Mouse (Mus musculus) telencephalon, adult 2 months (tissue): ENCODE results near the gene St3gal3.
A peak's percentile ranks its signal among the peaks of the same experiment; 100 is the strongest.

Experiments used
- DNase-seq: peaks from one replicate; pipeline ENCODE4 v3.0.0-alpha.2; 2011; ENCODE audit warnings: low read depth, low spot score

The St3gal3 gene

DNA sequence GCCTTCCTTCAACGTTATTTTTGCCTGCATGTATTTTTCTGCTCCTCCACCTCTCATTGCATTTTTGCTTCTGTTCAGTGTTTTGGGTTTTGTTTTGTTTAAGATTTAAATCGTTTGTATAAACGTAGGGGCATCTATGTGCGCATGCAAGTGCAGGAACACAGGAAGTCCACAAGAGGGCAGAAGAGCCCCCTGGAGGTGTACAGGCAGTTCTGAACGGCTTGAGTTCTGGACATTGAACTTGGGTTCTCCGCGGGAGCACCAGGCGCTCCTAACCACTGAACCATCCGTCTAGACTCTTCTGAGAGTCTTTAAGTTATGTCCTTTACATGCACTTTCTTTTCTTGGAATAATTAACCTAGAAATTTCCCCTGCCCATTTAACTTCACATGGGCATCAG, 44.8 kb downstream of the St3gal3 start:
- no peak for DNase-seq

DNA sequence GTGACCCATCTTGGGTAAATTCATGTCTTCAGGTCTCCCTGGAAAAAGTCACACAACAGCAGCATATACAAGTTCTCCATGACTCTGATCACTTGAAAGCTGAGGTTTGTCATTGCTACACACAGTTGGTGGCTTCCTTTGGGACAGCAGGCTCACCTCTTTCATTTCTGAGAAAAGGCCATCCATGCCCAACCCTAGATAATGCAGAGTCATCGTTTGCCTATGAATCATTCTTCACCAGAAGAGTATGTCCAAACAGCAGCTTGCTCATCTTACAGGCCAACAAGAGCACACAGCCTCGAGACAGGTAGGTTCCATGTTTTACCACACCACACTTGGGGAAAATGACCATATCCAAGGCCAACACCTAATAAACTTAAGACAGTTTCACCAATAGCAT, 45.9 kb downstream of the St3gal3 start:
- no peak for DNase-seq

DNA sequence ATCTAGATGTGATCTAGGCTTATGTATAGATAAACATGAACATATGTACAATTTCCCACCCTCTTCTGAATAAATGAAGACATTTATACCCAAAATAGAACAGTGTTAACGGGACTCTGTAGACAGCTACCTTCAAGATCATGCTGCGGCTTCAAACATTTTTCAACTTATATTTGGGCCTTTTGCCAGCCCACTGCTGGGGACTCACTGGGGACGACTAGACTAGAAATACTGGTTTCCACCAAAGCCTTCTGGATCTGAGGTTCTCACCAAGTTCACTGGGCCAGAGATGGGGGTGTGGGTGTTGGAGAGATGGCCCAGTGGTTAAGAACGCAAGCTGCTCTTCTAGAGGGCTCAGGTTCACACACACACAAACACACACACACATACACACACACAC, 49.7 kb downstream of the St3gal3 start:
- DNase-seq: peak; percentile 16

GRCm38 (mm10) chr4:118083217-118083951, 51.3 kb downstream of the St3gal3 start:
- peak; percentile 73 for DNase-seq

- no peak for DNase-seq
These were observed 52.9 kb downstream of the St3gal3 start for GRCm38 (mm10) chr4:118081608-118082331.

GRCm38 (mm10) chr4:118080481-118080880, 54.2 kb downstream of the St3gal3 start:
- DNase-seq: no peak

DNA sequence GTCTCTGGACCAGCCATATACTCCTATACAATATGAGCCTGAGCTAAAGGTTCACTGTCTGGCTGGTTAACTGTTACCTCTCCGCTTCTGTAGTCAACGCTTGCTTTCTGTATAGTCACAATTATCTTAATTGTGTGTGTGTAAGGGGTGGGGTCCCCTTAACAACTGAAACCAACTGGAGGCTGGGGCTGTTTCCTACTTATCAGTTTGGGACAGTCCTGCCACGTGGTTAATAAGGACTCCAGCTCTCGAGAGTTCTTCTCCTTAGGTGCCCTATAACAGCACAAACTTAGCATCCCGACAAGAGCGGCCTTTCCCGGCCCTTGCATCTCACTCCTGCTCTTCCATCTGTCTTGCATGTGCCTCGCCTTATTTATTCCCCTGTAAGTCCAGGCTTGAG, 55.5 kb downstream of the St3gal3 start:
- DNase-seq: no peak

- no peak for DNase-seq
These were observed 56.1 kb downstream of the St3gal3 start for GRCm38 (mm10) chr4:118078576-118078975.

GRCm38 (mm10) chr4:118077293-118077752, 57.4 kb downstream of the St3gal3 start:
- DNase-seq: no peak

DNA sequence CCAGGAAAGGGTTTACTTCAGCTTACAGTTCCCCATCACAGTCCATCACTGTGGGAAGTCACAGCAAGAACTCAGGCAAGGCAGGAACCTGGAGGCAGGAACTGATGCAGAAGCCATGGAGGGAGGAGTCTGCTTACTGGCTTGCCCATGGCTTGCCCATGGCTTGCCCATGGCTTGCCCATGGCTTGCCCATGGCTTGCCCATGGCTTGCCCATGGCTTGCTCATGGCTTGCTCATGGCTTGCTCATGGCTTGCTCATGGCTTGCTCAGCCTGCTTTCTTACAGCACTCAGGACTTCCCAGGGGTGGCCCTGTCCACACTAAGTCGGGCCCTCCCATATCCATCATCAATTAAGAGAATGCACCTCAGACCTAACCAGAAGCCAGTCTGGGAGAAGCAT, 58.1 kb downstream of the St3gal3 start:
- DNase-seq: no peak

DNA sequence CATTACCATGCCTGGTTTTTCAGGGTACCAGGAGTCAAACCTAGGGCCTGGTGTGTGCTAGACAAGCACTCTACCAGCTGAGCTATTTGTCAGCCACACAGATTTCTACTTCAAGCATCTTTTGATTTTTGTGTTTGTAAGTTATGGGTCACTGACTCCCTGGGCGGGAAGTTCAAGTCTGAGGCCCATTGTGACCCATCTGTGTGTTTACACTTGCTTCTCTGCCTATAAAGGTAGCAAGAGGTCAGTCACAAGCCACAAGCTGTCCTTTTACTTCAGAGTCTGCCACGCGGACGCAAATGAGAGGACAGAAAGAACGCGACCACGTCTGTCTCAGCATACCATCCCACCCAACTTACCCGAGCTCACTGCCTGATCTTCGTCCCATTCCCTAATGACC, 59.4 kb downstream of the St3gal3 start:
- no peak for DNase-seq

GRCm38 (mm10) chr4:118074236-118074635, 60.5 kb downstream of the St3gal3 start:
- DNase-seq: no peak

DNA sequence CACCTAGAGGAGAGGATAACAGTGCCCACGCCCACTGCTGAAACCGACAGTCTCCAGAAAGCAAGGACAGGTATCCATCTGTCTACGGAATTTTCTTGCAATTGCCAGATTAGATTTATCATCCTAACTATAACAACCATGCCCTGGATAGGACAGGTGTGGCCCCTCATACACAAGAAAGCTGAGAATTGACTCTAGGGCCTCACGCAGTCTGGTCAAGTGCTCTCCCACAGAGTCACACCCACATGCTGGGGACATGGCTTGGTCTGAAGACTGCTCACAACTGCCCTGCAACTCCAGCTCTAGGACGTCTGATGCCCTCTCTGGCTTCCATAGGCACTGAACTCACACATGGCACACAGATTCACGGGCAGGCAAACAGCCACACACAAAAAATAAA, 61.6 kb downstream of the St3gal3 start:
- no peak for DNase-seq

DNA sequence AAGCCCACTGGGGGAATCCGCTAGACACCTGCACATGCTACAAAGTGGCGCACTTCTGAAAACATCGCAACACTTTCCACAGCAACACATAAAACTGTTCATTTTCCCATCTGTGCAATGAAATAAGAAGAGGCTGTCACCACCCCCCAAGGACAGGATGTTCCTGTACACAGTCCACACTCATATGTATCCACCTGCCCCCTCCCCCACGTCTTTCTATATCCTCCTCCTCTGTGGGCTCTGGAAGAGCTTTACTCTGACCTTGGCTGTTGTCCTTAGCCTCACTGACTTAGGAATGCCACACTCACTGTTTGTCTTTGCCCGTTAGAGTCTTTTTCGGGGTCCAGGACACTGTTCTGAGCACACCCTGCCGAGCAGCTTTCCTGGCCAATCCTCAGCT, 62.8 kb downstream of the St3gal3 start:
- DNase-seq: no peak

- DNase-seq: no peak
These were observed 64.2 kb downstream of the St3gal3 start for GRCm38 (mm10) chr4:118070255-118071234.

DNA sequence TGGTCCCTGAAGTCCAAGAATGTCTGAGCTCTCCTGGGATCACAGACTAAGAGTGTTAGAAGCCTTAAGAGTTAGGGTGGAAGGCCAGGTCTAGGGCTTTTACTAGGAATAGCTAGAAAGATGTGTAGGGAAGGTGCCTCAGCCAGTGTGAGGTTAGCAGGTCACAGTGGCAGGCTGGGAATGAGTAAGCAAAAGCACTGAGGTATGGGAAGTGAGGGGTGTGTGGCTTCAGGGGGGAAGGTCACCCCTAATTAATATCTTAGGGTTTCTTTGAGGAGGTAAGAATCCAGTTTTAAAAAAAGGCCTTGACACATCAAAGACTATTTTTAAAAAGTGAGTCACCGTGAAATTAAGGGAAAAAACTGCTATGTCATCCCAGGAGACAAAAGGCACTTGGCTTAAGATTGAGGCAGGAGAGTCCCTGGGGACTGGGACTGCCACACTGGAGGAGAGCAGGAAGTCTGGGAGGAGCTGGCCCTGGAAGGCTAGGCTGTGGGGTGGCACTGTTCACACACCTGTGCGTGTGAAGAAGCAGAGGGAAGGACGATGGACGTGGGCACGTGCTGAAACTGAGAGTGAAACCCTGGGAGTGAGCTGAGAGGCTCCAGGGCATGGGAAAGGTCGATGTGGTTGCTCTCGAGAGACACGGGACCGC, 72.8 kb downstream of the St3gal3 start:
- DNase-seq: peak; percentile 28

GRCm38 (mm10) chr4:118060915-118061530, 73.7 kb downstream of the St3gal3 start:
- DNase-seq: no peak

DNA sequence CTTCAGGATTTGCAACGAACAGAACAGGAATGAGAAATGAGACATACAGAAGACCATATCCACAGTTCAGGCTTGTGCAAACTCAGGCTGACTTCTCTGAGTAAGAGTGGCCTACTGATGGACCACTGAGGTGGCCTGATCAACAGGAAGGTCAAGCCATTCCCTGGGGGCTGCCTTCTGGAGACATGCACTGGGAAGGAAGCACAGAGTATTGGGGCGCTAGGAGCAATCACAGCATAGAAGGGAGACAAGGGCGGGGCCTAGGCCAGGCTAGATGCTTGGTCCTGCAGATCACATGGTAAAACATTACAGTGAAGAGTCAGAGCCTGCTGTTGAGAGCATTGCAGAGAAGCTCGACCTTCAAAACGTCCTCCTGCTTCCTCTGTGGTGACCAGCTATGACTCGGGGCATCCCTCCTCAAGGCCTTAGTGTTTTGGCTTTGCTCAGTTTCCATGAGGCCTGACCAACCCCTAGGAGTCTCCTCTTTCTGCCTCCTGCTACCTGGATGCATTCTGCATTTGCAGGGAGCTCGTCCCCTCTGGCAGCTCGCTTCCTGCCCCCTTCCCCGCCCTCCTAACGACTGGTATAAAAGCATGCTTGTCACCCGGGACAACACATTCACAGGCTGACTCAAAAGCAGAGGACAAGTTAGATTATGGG, 74.8 kb downstream of the St3gal3 start:
- no peak for DNase-seq

DNA sequence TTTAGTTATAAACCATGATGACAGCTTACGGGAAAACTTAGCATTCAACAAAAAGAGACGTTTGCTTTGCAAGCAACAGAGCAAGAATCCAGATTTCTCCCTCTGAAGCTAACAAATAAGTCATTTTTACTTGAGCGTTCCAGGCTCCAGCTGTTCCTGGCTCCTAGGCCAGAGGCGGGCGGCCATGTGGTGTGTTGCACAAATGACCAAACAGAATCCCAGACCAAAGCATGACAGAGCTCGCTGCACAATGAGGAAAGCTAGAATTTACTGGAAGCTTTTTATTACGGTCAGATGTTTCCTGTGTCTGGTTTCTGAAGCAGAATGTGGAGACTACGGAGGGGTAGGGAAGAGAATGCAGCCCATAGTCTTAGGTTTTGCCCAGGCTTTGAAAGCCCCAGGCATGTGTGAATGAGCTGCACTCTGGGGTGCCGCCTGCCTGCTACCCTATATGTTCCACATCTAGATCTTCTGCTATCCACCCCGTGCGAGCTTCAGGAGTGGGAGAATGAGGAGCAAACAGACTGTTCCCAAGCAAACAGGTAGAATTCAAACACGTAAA, 76.5 kb downstream of the St3gal3 start:
- DNase-seq: peak; percentile 31

DNA sequence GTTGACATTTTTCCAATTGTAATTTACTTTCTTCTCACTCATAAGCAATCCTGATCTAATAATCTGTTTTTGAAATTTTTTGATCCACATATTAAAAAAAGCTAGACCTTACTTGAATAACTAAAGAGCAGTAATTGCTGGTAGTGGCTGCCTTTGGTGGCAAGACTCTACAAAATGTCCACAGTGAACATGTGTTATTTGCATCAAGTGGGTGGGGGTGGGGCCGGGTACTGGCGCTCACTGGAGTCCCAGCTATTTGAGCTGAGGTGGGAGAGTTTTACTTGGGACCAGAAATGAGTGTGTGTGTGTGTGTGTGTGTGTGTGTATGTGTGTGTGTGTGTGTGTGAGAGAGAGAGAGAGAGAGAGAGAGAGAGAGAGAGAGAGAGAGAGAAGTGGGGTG, 77.6 kb downstream of the St3gal3 start:
- DNase-seq: no peak
